Mouse (Mus musculus): ENCODE measurements around the gene Vmn1r68.

- no peak for TF ChIP-seq GATA1 (IDR thresholded peaks at IDR 0.05; ENCODE audit: low read length)
- TF ChIP-seq TAL1 (IDR thresholded peaks at IDR 0.05; ENCODE audit: low read length): no peak
Observed at GRCm38 (mm10) chr7:10495578-10495977, 62.7 kb downstream of the Vmn1r68 start.

Data from erythroblast, embryonic 14.5 days (primary cell).